Mouse (Mus musculus): Measurements from ENCODE around the gene Gm20388. TPM values are rescaled to one million over a fixed set of nuclear protein-coding genes. Genes with fewer than 3 reads are reported as not detected.

Gm20388 gene
- polyA plus RNA-seq, 1 experiment from 2014 or later = 7.4 TPM

DNA sequence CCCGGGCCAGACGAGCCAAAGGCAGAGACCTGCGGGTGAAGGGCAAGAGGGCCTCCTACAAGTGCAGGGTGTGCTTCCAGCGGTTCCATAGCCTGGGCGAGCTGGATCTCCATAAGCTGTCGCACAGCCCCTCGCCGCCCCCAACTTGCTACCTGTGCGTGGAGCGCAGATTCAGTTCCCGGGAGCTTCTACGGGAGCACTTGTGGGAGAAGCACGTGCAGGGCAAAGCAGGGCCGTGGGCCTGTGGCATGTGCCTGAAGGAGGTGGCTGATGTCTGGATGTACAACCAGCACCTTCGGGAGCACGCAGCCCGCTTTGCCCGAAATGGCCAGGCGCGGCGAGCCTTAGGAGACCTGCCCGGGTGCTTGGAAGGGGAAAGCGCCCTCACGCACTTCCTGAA, 2358.2 kb downstream of the Gm20388 start:
- Histone ChIP-seq H3K9ac (ENCODE audit: low read length) (peak overlapping the region; percentile 69), H3K4me2 (ENCODE audit: low read depth, low read length) (peak overlapping the region; percentile 79), H3K9me3 (replicated peaks; ENCODE audit: control insufficient read depth, low read length) (no peaks in the 10 kb centered on the region), H3K27ac (ENCODE audit: low read length) (no peak overlapping the region), H3K36me3 (ENCODE audit: control insufficient read depth, insufficient read depth, low read length) (no peaks in the 10 kb centered on the region), H3K4me1 (ENCODE audit: control insufficient read depth, insufficient read depth, low read length) (peaks cover 14% of the 10 kb centered on the region), H3K4me3 (replicated peaks; ENCODE audit: low read length) (peak overlapping the region; percentile 50), H3K27me3 (ENCODE audit: control insufficient read depth, insufficient read depth, low read length) (no peaks in the 10 kb centered on the region; the same call in 1 of the 2 replicates)
- 58% methylated on average over 24 of the region's 24 CpGs for WGBS
- ATAC-seq (ENCODE audit: insufficient read depth, low FRiP score) = no peak

DNA sequence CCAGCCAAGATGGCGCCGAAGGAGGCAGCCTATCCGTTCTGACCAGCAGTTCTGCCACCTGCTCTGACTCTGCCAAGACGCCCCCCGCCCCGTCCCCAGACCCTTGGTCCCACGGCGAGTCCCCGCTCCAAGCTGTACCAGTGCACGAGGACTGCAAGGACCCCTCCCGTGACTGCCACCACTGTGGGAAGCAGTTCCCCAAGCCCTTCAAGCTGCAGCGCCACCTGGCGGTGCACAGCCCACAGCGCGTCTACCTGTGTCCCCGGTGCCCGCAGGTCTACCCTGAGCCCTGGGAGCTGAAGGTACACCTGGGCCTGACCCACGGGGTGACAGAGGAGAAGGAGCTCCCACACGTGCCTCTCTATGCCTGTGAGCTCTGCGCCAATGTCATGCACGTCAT, 2358.8 kb downstream of the Gm20388 start:
- 4% methylated on average over 21 of the region's 21 CpGs for WGBS
- H3K36me3 ChIP-seq (ENCODE audit: control insufficient read depth, insufficient read depth, low read length) = no peaks in the 10 kb centered on the region
- H3K9me3 ChIP-seq (replicated peaks; ENCODE audit: control insufficient read depth, low read length) = no peaks in the 10 kb centered on the region
- H3K27me3 ChIP-seq (ENCODE audit: control insufficient read depth, insufficient read depth, low read length) = no peaks in the 10 kb centered on the region; the same call in 1 of the 2 replicates
- no peak overlapping the region for H3K27ac ChIP-seq (ENCODE audit: low read length)
- ATAC-seq (ENCODE audit: insufficient read depth, low FRiP score) = peak; percentile 61; the same call in 1 of the 2 replicates
- H3K4me2 ChIP-seq (ENCODE audit: low read depth, low read length) = peak overlapping the region; percentile 79
- H3K4me3 ChIP-seq (replicated peaks; ENCODE audit: low read length) = peak overlapping the region; percentile 50
- H3K9ac ChIP-seq (ENCODE audit: low read length) = peak overlapping the region; percentile 69
- H3K4me1 ChIP-seq (ENCODE audit: control insufficient read depth, insufficient read depth, low read length) = peaks cover 14% of the 10 kb centered on the region

DNA sequence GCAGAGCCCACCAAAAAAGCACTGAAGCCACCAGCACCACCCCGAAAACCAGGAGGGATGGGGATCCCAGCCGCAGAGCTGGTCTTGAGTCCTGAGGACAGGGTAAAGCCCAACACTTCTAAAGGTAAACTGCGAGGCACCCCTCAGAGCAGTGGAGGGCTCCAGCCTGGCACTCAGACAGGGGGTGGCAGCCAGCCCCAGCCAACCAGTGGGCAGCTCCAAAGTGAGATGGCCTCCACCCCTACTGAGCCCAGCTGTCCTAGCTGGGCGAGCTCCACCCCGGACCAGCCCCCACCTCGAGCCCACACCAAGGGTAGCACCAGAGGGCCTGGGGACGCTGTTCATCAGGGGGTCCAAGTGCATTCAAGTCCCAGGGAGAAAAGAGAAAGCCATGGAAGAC, 2359.9 kb downstream of the Gm20388 start:
- no peak overlapping the region for H3K4me3 ChIP-seq (replicated peaks; ENCODE audit: low read length)
- H3K9ac ChIP-seq (ENCODE audit: low read length) = no peak overlapping the region
- no peaks in the 10 kb centered on the region for H3K36me3 ChIP-seq (ENCODE audit: control insufficient read depth, insufficient read depth, low read length)
- H3K4me2 ChIP-seq (ENCODE audit: low read depth, low read length) = no peak overlapping the region
- peaks cover 14% of the 10 kb centered on the region for H3K4me1 ChIP-seq (ENCODE audit: control insufficient read depth, insufficient read depth, low read length)
- no peak for ATAC-seq (ENCODE audit: insufficient read depth, low FRiP score)
- H3K27ac ChIP-seq (ENCODE audit: low read length) = no peak overlapping the region
- H3K27me3 ChIP-seq (ENCODE audit: control insufficient read depth, insufficient read depth, low read length) = no peaks in the 10 kb centered on the region; the same call in 1 of the 2 replicates
- 84% methylated on average over 7 of the region's 7 CpGs for WGBS
- no peaks in the 10 kb centered on the region for H3K9me3 ChIP-seq (replicated peaks; ENCODE audit: control insufficient read depth, low read length)

DNA sequence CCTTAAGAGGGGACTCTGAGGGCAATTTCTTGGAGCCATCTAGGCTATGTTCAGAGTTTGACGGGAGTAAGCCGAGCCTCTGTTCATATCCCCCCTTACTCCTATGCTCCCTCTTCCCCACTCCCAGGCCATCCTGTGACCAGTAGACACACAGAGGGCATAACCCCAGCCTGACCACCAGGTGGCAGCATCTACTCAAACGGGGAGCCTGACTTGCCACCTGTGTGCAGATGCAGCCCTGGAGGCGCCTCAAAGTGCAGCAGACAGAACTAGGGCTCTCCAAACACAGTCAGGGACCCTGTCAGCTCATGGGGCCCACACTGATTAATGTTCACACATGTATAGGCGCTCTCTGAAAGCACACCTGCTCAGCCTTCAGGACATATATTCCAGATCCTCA, 2362.5 kb downstream of the Gm20388 start:
- Histone ChIP-seq H3K4me2 (ENCODE audit: low read depth, low read length) (no peak overlapping the region), H3K4me3 (replicated peaks; ENCODE audit: low read length) (no peak overlapping the region)
- WGBS = 5% methylated on average over 5 of the region's 5 CpGs

DNA sequence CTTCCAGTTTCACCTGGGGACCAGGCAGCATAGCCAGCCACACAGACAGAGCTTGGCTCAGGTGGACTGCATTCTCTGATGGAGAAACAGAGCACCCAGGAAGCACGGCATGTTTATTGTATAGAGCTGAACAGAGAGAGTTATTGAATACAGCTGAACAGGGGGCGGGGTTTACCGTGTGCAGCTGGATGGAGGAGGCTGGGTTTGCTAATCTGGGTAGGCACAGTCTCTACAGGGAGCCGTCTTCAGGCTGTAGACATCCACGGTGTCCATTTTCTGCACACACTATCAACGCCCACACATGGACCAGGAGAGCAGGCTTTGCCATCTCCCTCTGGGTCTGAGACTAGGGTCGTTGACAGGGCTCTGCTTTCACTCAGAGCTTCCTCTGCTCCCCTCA, 2363.2 kb downstream of the Gm20388 start:
- H3K9me3 ChIP-seq (replicated peaks; ENCODE audit: control insufficient read depth, low read length) = no peaks in the 10 kb centered on the region
- H3K4me2 ChIP-seq (ENCODE audit: low read depth, low read length) = no peak overlapping the region
- H3K4me1 ChIP-seq (ENCODE audit: control insufficient read depth, insufficient read depth, low read length) = peaks cover 12% of the 10 kb centered on the region
- H3K36me3 ChIP-seq (ENCODE audit: control insufficient read depth, insufficient read depth, low read length) = no peaks in the 10 kb centered on the region
- H3K4me3 ChIP-seq (replicated peaks; ENCODE audit: low read length) = no peak overlapping the region
- H3K27ac ChIP-seq (ENCODE audit: low read length) = no peak overlapping the region
- 0 out of 2 replicates have a peak overlapping the region, but pooled peaks have one; percentile 14 for H3K9ac ChIP-seq (ENCODE audit: low read length)
- WGBS = 35% methylated on average over 7 of the region's 7 CpGs
- no peaks in the 10 kb centered on the region; the same call in 1 of the 2 replicates for H3K27me3 ChIP-seq (ENCODE audit: control insufficient read depth, insufficient read depth, low read length)
- no peak for ATAC-seq (ENCODE audit: insufficient read depth, low FRiP score)

More for the DNA sequence above, 2362.5 kb downstream of the Gm20388 start:
- peak; percentile 65; the same call in 1 of the 2 replicates for ATAC-seq (ENCODE audit: insufficient read depth, low FRiP score)
- H3K4me1 ChIP-seq (ENCODE audit: control insufficient read depth, insufficient read depth, low read length) = peaks cover 14% of the 10 kb centered on the region
- H3K27me3 ChIP-seq (ENCODE audit: control insufficient read depth, insufficient read depth, low read length) = no peaks in the 10 kb centered on the region; the same call in 1 of the 2 replicates
- H3K9ac ChIP-seq (ENCODE audit: low read length) = 0 out of 2 replicates have a peak overlapping the region, but pooled peaks have one; percentile 0
- no peaks in the 10 kb centered on the region for H3K9me3 ChIP-seq (replicated peaks; ENCODE audit: control insufficient read depth, low read length)
- H3K36me3 ChIP-seq (ENCODE audit: control insufficient read depth, insufficient read depth, low read length) = no peaks in the 10 kb centered on the region
- no peak overlapping the region for H3K27ac ChIP-seq (ENCODE audit: low read length)

DNA sequence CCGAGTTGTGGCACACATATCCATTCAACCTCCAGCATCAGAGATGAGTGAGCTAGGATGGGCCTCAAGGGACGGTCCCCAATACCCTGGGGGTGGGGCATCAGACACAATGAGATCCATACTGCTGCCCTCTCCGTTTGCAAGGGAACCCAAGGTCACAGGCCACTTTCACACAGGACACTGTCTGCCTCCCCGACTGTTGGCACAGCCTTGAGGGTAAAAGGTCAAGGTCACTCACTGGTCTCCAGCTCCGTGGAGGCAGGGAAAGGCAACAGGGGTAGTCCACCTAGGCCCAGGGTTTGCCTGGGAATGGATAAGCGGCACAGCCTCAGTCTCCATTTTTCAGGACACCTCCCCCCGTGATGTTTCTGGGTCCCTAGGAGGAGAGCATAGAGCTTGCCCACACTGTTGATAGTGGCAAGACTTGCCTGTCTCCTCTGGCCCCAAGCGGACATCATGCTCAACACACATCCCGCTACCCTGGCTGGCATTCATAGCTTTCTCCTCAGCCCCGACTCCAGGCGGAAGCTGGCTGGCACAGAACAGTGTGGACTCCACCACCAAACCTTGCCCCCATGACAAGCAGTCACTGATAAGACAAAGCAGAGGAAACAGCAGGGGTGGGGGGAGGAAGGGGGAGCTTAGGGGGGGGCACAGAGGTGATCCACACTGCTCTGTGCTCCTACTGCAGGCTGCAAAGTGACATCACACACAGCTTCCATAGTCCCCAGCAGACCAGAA, 2364.2 kb downstream of the Gm20388 start:
- Histone ChIP-seq H3K4me3 (replicated peaks; ENCODE audit: low read length) (no peak overlapping the region), H3K36me3 (ENCODE audit: control insufficient read depth, insufficient read depth, low read length) (no peaks in the 10 kb centered on the region), H3K27me3 (ENCODE audit: control insufficient read depth, insufficient read depth, low read length) (no peaks in the 10 kb centered on the region; the same call in 1 of the 2 replicates), H3K9me3 (replicated peaks; ENCODE audit: control insufficient read depth, low read length) (no peaks in the 10 kb centered on the region), H3K4me2 (ENCODE audit: low read depth, low read length) (no peak overlapping the region), H3K27ac (ENCODE audit: low read length) (no peak overlapping the region), H3K9ac (ENCODE audit: low read length) (no peak overlapping the region), H3K4me1 (ENCODE audit: control insufficient read depth, insufficient read depth, low read length) (peaks cover 9% of the 10 kb centered on the region)
- 76% methylated on average over 11 of the region's 11 CpGs for WGBS
- no peak for ATAC-seq (ENCODE audit: insufficient read depth, low FRiP score)

DNA sequence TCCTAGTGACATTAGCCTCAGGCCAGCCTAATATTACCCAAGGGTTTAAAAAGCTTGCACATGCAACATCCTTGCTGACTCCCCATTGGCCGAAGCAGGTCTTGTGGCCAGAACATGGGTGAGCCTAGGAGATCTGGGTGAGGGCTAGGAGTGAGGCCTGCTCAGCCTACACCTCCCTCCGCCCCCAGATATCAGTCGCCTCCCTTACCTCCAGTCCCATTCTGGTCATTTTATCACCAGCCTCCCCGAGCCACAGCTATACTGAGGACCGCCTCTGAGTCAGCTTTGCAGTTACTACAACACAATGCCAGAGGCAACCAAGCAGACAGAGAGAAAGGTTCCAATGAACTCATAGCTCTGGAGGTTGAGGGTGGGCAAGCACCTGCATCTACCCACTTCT, 2365.7 kb downstream of the Gm20388 start:
- 92% methylated on average over 5 of the region's 5 CpGs for WGBS
- H3K9ac ChIP-seq (ENCODE audit: low read length) = no peak overlapping the region
- no peaks in the 10 kb centered on the region; the same call in 1 of the 2 replicates for H3K27me3 ChIP-seq (ENCODE audit: control insufficient read depth, insufficient read depth, low read length)
- no peaks in the 10 kb centered on the region for H3K9me3 ChIP-seq (replicated peaks; ENCODE audit: control insufficient read depth, low read length)
- peaks cover 18% of the 10 kb centered on the region for H3K4me1 ChIP-seq (ENCODE audit: control insufficient read depth, insufficient read depth, low read length)
- H3K36me3 ChIP-seq (ENCODE audit: control insufficient read depth, insufficient read depth, low read length) = no peaks in the 10 kb centered on the region
- ATAC-seq (ENCODE audit: insufficient read depth, low FRiP score) = no peak
- H3K4me2 ChIP-seq (ENCODE audit: low read depth, low read length) = no peak overlapping the region
- H3K4me3 ChIP-seq (replicated peaks; ENCODE audit: low read length) = no peak overlapping the region
- no peak overlapping the region for H3K27ac ChIP-seq (ENCODE audit: low read length)

DNA sequence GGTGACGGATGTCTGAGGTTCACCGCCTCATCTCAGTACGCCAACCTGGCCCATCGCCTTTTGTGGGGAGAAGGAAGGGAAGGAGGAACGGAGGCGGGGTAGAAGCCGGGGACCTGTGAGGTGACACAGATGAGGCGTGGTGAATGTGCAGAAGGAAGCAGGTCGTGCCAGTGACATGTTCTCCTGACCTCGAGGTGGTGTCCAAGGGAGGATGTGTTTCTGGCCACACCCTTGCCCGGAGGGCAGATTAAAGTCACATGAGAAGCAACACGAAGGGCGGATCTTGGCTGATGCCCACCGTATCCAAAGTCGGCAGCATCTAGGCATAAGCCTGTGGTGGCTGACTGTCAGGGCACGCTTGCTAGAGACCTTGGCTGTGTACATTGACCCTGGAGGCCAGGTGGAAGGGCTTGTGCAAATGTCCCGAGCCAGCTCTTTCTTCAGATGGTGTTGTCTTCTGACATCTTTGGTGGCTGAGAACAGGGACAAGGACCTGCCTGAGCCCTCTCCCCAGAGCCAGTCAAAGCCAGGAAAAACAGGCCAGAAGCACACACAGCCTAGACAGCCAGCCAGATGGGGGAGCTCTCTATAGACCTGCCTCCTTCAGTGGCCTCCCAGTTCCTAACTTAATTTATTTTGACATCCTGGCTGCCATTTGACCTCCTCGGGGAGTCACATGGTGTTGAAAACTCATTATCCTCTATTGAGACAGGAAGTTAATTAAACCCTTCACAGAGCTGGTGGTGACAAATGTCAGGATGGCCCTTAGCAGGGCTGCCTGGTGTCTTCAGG, 2366.8 kb downstream of the Gm20388 start:
- H3K4me2 ChIP-seq (ENCODE audit: low read depth, low read length) = no peak overlapping the region
- WGBS = 69% methylated on average over 18 of the region's 18 CpGs
- peaks cover 18% of the 10 kb centered on the region for H3K4me1 ChIP-seq (ENCODE audit: control insufficient read depth, insufficient read depth, low read length)
- no peak overlapping the region for H3K27ac ChIP-seq (ENCODE audit: low read length)
- H3K36me3 ChIP-seq (ENCODE audit: control insufficient read depth, insufficient read depth, low read length) = no peaks in the 10 kb centered on the region
- no peaks in the 10 kb centered on the region for H3K27me3 ChIP-seq (ENCODE audit: control insufficient read depth, insufficient read depth, low read length)
- H3K9ac ChIP-seq (ENCODE audit: low read length) = 0 out of 2 replicates have a peak overlapping the region, but pooled peaks have one; percentile 11
- no peaks in the 10 kb centered on the region for H3K9me3 ChIP-seq (replicated peaks; ENCODE audit: control insufficient read depth, low read length)
- no peak overlapping the region for H3K4me3 ChIP-seq (replicated peaks; ENCODE audit: low read length)
- ATAC-seq (ENCODE audit: insufficient read depth, low FRiP score) = no peak

DNA sequence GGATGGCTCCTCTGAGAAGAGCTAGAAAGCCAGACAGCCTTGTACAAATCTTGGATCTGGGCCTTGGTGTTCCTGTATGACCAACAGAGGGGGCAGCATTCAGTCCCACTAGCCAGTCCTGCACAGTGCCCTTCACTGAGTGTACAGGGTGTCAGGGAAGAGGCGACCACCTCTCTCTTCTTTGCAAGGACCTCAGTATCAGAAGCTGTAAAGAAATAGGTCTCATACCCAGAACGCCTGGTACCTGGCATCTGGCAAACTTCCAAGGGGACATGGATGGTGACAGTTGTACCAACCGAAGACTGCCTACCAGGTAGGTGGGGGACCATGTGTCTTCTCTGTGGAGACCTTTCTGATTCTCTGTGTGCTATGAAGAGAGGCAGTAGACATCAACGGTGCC, 2369.5 kb downstream of the Gm20388 start:
- no peak overlapping the region for H3K4me2 ChIP-seq (ENCODE audit: low read depth, low read length)
- no peaks in the 10 kb centered on the region for H3K27me3 ChIP-seq (ENCODE audit: control insufficient read depth, insufficient read depth, low read length)
- no peaks in the 10 kb centered on the region for H3K36me3 ChIP-seq (ENCODE audit: control insufficient read depth, insufficient read depth, low read length)
- no peak for ATAC-seq (ENCODE audit: insufficient read depth, low FRiP score)
- H3K4me1 ChIP-seq (ENCODE audit: control insufficient read depth, insufficient read depth, low read length) = peaks cover 33% of the 10 kb centered on the region
- no peak overlapping the region for H3K27ac ChIP-seq (ENCODE audit: low read length)
- 64% methylated on average over 4 of the region's 4 CpGs for WGBS
- H3K9ac ChIP-seq (ENCODE audit: low read length) = peak overlapping the region; percentile 73; the same call in 1 of the 2 replicates
- H3K9me3 ChIP-seq (replicated peaks; ENCODE audit: control insufficient read depth, low read length) = no peaks in the 10 kb centered on the region
- no peak overlapping the region for H3K4me3 ChIP-seq (replicated peaks; ENCODE audit: low read length)
